Mouse (Mus musculus): ENCODE measurements around the gene Gm20696.

Gene Gm20696

DNA sequence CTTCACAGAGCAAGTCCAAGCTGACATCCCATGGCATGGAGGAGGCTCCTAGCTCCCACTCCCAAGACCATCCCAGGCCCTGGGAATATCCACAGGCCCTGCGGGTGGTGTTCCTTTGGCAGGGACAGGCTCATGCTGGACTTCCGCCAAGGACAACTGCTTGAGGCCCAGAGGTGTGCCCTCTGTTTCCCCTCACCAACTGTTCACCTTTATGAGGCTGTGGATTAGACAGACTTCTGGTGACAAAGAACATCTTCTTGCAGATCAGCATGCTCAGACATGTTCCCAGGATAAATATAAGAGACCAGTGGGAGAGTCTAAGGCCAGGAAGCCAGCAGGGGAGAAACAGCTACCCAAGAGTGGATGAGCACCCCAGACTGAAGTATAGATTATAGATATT lies 296.7 kb downstream of the Gm20696 start:
- in situ Hi-C loops (cut with MboI, MseI), result no loop called here

DNA sequence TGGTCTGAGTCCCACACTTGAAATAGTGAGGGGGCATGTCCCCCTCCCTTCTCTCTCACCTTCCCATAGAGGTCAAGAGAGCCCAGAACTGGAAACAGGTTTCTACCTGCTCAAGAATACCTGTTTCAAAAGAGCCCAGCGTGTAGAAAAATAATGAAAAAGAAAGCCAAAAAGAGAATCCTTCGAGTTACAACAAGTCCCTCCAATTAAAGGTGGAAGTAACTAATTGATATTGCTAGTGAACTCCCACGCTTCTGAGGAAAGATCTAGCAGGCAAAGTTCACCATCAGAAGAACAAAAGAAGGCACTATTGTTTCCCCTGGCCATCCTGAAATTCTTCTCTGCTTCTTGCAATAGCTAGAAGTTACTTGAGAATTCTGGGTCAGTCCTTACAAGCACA lies 297.4 kb downstream of the Gm20696 start:
- in situ Hi-C loops (cut with MboI, MseI), result no loop called here

DNA sequence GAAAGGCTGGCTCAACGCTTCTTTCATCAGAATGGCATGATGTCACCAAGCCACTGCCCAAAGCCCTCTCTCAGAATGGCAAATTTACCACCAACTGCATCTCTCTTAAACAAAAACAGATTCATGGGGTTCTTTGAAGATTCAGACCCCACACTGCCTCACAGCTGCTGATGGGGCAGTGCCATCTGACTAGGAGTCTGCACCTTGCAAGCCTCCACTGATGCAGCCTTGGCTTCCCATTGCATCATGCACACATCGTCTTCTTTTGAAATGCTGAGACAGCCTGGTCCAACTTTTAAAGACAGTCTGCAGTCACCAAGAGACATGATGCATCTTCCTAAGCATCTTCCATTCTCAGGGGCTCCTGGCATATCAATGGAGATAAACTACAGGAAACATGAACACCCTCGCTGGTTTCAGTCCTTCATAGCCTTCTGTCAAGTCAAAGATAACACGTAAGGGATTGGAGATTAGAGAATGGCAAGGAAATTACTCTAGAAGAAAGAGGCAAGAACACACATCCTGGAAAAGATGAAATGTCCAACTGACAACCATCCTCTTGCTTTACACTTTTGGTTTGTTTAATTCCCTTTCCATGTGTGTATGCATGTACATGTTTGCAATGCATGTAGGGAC lies 298.4 kb downstream of the Gm20696 start:
- in situ Hi-C loops (cut with MboI, MseI), result no loop called here

DNA sequence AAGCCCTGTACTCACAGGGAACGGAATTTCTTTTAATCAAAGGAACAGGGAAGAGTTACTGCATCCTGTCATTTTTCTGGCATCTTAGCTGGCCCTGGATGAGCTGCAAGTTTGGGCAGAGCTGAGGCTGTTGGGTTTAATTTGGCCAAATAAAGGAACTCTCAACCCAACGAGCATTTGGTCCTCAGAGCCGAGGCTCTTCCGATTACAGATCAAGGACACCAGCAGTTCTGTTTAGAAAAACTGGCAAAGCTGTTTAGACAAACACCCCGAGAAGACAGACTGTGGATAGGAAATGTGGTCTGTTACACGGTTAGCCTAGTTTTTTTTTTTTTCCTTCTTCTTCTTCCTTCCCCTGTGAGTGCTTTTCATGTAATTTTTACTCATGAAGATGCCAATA lies 302.1 kb downstream of the Gm20696 start:
- in situ Hi-C loops (cut with MboI, MseI), result no loop called here

DNA sequence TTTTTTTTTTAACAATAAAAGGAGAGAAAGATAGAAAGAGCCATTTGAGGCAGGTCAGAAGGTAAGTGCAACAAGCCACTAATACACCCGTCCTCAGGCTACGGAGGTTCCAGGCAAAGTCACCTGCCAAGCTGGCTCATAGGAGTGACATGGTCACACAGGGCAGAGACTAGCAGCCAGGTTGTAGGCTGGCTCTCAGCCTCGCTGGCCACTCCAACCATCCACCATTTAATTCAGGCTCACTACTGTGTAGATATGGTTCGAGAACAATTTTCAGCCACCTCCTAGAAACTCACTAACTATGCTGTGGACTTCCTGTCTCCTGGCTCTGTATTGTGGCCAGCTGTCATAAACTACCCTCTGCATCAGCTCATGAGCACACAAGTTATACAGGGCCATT lies 306.0 kb downstream of the Gm20696 start:
- in situ Hi-C loops (cut with MboI, MseI), result no loop called here

DNA sequence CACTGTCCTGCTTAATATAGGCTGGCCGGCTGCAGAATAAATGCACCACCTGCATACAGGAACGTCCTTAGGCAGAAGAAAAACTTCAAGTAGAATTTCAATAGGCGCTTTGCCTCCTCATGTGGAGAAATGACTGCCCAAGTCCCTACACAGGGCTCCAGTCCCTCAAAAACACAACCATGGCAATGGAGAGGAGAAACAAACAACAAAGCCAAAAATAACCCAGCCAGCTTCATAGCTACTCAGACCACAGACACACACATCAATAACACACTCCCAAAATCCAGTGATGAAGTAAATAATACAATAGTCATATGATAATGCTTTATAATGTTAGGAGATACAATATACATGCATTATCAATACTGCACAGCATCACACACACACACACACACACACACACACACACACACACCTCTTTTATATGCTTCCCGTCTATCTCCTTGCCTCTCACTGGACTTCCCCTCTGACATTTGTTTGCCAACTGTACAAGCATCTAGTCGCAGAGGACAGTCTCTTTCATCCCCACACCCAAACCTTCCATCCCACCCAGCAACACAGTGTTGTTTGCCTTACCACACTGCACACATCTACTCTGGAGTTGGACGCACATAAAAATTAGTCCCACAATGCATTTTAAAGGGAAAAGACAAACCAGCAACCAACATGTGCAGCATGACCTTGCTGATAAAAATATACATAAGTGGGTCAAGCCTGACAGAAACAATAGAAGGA lies 306.7 kb downstream of the Gm20696 start:
- in situ Hi-C loops (cut with MboI, MseI), result no loop called here

DNA sequence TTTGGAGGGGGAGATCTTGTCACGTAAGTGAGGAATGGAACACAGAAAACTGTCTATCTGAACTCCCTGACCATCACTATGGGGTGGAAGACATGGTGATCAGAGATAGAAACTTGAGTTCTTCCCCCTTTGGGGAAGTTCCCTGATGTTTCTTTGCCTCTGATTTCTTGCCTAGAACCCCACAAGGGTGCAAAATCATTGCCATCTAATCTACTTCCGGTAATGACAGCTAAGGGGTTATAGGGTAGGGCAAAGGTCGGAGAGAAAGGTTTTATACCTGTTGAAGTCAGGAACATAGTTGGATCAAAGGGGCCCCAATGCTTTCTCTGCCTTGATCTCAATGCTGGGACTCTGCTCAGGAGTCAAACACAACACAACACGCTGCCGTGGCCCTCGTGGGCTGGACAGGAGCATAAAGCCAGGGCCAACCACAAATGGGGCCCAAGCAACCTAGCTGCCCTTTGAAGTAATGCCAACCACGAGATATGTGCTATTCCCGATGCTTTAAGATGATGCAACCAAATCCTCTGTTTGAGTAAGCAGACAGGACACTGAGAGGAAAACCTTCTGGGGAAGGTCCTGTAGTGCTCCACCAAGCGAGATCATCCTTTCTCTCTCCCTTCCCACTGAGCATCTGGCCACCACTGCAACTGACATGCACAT lies 307.4 kb downstream of the Gm20696 start:
- in situ Hi-C loops (cut with MboI, MseI), result no loop called here

DNA sequence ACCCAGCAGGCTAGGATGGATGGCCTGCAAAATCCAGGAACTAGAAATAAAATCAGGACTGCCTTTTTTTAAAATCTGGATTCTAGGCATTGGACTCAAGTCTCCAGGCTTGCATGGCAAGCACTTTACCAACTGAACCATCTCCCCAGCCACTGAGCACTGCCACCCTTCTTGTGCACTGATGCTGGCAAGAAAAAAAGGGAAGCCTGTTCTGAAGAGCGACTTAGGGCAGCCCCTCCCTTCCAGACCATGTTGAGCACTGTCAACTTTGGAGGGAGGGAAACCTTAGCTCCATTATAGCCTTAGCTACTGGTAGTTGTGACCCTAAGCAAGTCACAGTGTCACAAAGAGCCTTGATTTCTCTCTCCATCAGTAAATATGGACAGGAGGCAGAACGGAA lies 308.7 kb downstream of the Gm20696 start:
- in situ Hi-C loops (cut with MboI, MseI), result no loop called here

DNA sequence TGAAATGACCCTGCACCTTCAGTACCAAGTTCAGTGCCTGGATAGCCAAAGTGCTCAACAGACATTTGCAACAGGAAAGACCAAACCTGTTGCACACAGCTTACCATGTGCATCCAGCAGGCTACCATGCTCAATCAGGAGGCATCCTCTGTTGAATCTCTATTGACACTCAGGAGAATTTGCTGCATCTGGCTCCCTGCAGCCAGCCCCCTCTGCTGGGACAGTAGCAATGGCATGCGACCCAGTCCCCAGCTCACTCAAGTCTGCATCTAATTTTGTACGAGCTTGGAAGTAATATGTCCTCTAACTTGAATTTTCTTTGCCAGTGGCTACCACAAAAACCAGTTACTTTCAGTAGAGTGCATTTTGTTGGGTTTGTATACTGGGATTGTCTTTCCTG lies 312.3 kb downstream of the Gm20696 start:
- in situ Hi-C loops (cut with MboI, MseI), result no loop called here

DNA sequence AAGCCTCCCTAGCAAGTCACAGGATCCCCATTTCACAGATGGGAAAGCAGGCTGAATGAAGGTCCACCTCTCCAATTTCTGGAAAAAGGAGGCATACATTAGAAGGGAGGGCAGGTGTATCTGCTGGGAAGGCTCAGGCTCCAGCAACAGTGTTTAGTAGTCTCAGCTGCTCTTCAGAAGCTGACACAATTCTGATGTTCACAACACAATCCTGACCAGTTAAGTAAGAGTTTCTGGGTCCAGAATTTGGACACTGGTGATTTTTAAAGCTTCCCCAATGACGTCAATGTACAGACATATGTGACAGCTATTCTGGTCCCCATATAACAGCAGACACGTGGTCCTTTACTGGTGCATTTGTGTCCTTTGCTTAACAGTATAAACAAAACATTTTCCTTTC lies 313.2 kb downstream of the Gm20696 start:
- in situ Hi-C loops (cut with MboI, MseI), result no loop called here

DNA sequence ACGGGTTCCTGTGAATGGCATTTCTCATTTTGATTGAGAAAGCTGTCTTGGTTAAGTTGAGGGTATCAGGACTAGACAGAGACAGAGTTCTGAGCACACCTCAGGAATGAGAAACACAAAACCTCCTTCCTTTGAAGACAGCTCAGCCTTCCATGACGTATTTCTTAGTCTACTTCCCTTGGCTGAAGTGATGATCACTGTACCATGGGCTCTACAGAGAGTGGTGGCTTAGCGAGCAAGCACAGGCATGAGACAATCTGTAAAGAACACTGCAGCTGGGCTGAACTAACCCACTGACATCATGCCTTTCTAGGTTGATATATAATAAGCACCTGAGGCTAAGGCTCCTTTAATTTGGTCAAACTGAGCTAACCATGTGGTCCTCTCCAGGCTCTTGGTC lies 316.0 kb downstream of the Gm20696 start:
- in situ Hi-C loops (cut with MboI, MseI), result no loop called here

DNA sequence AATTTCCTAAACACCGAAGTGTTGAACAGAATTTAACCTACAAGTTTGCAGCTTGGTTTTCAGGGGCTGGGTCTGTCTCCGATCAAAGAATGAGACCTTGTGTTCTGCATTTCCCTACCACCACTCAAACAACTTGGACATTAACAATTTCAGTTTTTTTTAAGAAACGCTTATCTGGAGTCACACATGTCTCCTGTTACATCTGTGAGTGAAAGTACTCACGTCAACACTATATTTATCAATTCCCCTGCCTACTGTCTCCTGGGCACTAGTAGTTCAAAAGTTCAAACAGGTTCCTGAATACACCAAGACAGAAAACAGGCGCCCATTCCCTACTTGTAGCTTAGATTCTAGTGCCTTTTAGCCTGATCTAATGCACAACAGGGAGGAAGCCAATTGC lies 316.4 kb downstream of the Gm20696 start:
- in situ Hi-C loops (cut with MboI, MseI), result no loop called here

DNA sequence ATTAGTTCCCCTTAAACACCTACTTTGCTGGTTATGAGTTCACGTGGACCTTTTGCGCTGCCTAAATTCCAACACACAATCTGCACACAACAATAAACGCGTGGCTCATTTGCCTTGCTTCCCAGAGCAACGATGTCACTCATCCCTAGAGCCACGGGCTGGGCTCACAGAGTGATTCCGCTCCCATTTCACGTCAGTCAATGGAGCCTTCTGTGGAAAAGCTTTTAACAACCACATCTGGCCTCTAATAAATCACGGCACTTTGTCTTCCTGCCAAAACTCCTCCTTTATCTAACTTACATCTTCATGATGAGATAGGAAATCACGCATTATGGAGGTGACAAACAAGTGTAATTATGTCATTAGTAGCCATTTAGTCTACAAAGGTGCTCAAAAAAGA lies 318.8 kb downstream of the Gm20696 start:
- in situ Hi-C loops (cut with MboI, MseI), result no loop called here

DNA sequence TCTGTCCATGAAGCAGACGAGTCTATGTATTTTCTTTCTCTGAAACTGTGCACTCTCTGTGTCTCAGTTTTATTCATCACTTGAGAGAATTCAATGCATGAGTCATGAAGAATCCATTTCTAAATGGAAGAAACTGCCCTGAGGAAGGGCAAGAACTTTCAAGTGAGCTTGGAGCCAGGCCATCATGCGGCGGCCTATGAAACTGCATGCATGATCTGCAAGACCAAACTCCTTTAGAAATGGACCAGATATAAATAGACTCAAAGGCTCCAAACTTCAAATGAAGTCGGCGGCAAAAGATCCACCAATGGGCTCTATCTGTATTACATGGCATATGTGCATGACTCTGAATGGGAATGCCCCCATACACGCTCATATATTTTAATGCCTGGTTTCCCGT lies 321.6 kb downstream of the Gm20696 start:
- in situ Hi-C loops (cut with MboI, MseI), result no loop called here

DNA sequence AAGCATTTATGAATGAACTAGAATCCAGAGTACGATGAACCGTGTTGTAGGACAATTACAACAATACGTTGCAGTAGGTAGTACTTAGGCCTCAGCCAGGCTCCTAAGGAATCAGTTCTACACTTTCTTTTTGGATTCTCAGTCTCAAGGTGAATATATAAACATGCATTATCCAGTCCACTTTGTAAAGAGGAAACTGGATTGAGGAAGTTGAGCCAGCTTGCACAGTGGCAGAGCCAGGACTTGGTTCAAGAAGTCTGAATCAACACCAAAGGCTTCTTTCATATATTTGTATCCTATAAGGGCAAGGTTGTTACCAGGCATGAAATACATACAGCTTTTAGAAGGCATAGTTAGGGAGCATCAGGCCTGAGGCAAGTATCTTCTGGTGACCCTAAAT lies 322.2 kb downstream of the Gm20696 start:
- in situ Hi-C loops (cut with MboI, MseI), result no loop called here

DNA sequence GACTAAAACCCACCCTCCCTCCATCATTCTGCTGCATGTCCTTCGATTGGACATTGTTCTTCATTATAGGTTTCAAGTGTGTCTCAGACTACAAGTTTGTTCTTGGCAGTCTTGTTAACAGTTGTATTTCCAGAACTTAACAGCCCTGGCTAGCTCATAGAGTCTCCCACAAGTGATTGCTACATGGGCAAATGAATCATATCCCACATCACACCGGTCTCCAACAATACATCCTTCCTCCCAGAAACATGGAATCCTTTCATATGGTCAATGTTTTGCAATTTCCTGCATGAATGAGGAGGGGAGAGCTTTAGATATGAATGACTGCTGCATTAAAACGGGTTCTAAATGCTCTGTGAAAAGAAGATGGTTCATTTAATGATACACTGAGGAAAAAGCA lies 322.8 kb downstream of the Gm20696 start:
- in situ Hi-C loops (cut with MboI, MseI), result no loop called here

DNA sequence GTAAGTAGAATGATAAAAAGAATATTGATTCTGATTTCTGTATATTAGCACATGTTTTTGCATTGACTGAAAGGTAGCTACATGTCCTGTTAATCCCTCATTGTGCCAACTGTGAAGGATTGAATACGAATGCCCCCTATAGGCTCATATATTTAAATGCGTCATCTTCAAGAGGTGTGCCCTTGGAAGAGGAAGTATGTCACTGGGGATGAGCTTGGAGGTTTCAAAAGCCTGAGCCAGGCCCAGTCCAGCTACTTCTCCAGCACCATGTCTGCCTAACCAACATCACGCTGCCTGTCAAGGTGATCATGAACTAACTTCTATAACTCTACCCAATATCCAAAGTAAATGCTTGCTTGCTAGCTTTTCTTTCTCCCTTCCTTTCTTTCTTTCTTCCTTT lies 324.2 kb downstream of the Gm20696 start:
- in situ Hi-C loops (cut with MboI, MseI), result no loop called here

DNA sequence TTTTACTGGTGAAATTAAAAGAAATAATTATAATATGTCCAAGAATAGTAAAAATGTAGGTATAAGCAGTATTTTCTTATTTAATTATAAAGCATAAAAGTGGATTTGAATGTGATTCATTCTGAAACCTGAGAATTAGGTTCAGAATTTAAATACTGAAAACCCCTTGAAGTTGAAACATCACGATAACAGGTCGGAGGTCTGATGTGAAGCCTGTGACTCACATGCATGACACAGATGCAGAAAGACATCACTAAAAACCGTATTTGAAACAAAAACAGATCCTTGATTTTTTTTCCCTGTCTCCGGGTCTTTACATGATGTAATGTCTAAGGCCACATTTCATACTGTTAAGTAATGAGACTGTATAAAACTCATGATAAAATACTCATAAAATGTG lies 325.7 kb downstream of the Gm20696 start:
- in situ Hi-C loops (cut with MboI, MseI), result no loop called here

DNA sequence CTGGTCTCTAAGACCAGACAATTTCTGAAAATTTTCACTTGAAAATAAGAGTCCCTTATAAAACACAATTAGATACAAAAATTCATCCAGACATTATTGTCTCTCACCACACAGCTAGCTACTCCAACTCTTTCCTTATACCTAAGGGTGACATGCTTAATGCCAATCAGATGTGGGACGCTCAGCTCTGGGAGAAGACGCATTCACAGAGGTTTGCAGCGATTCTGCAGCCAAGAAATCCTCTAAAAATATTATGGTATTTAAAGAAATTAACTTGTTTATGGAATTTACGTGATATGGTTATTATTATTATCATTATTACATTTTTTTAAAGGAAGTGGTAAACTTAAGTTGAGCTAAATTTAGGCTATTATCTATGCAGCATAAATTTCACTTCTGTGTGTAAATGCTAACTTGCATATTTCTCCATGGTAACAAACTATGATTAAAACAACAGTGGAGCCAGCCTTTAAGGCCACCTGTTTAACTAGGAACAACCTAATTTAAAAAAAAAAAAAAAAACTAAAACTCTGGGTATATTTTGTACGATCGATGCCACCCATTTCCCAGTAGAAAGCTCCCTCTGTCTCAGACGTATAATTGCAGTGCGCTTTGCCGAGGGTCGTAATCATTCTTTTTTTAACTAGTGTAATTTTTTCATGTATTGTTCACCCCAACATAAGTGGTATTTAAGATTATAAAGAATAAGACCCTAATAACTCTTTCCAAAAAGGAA lies 326.4 kb downstream of the Gm20696 start:
- in situ Hi-C loops (cut with MboI, MseI), result no loop called here

DNA sequence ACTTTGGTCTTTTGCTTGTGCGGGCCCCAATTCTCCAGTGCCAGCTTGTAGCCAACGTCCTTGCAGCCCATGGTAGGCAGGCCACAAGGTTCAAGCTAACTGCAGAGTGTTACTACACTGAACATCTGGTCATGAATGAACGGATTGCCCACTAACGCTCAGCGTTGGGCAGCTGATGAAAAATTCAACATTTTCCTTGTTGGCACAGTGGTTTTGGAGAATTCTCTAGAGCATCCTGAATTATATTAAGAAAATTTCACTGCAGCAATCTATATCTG lies 327.3 kb downstream of the Gm20696 start:
- in situ Hi-C loops (cut with MboI, MseI), result no loop called here

DNA sequence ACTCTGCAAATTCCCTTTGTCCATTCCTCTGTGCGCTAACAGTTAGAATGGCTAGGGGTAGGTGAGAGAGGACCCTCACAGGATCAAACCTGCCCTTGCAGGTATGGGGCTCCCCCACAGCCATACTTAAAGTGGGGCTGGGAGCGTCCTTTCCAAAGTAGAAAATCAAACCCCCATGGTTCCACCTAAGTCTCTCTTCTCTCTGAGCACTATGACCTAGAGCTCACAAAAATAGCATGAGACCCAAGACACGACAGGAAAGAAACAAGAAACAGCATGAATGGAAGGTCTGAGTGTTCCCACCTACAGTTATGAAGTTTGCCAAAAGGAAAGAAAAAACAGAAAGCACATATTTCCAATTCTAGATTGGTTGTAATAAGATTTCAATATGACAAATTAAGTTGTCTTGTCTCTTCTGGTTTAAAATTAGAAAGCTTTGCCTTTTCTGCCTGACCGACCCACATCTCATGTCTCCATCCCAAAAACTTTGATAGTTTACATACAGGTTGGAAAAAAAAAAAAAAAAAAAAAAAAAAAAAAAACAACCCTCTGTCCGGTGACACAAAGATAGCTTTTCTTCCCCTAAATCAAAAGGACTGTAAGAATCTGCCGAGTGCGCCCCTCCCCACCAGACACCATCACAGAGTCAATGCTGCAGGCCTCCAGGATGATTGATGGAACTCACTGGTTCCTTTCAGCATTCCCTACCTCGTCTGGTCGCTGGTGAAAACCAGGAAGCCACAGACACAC lies 327.8 kb downstream of the Gm20696 start:
- in situ Hi-C loops (cut with MboI, MseI), result no loop called here

DNA sequence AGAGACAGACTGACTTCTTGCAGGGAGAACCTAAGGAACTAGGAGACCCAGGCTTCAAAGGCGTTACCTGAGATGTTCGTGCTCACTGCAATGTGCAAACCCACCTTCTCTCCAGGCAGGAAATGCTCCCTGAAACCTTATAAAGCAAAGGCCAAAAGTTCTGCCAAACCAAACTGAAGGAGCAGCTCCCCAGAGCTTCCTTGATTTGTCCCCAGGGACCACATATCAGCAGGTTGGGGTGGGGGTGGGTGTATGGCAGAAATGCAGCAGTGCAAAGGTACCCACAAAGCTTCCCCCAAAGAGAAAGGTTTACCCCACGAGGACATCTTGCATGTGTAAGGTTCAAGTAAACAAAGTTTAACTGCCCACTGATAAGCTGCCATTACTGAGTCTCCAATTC lies 328.4 kb downstream of the Gm20696 start:
- in situ Hi-C loops (cut with MboI, MseI), result no loop called here
